Mouse (Mus musculus): ENCODE data around the gene Cdc6.

- no peak for TF ChIP-seq CTCF (IDR thresholded peaks at IDR 0.05; ENCODE audit: extremely low read depth, insufficient read depth, insufficient read length, insufficient replicate concordance)
- no peak for TF ChIP-seq POLR2A (IDR thresholded peaks at IDR 0.05; ENCODE audit: low read depth, low read length)
Measured at GRCm38 (mm10) chr11:98970191-98970925, 62.8 kb downstream of the Cdc6 start.
